Mouse (Mus musculus) kidney, adult 2 months (tissue): ENCODE data around the gene Xrcc6. TPM values are rescaled to one million over a fixed set of nuclear protein-coding genes. Genes with fewer than 3 reads are reported as not detected.

Source experiments
- DNase-seq: peaks from one replicate; pipeline ENCODE4 v3.0.0; 2021
- H3K27ac ChIP-seq: fragments of 200-500 bp; 2 replicates; pipeline ENCODE4 v1.5.1; 2012; ENCODE audit warnings: low read depth, low read length, control low read depth, inconsistent platforms; ENCODE audit not compliant: insufficient read depth
- H3K27me3 ChIP-seq: fragments of 200-500 bp; replicated peaks from 2 replicates; pipeline ENCODE4 v1.6.1; 2012; ENCODE audit warnings: mild to moderate bottlenecking, moderate library complexity, low read length, inconsistent platforms; ENCODE audit not compliant: control insufficient read depth, insufficient read depth
- H3K36me3 ChIP-seq: fragments of 200-500 bp; 2 replicates; pipeline ENCODE4 v1.6.1; 2012; ENCODE audit warnings: mild to moderate bottlenecking, moderate library complexity, low read length, inconsistent platforms; ENCODE audit not compliant: control insufficient read depth, insufficient read depth
- H3K4me1 ChIP-seq: fragments of 200-500 bp; 2 replicates; pipeline ENCODE4 v1.6.1; 2011; ENCODE audit warnings: low read length; ENCODE audit not compliant: control insufficient read depth, insufficient read depth
- H3K4me3 ChIP-seq: fragments of 200-500 bp; 2 replicates; pipeline ENCODE4 v1.5.1; 2011; ENCODE audit warnings: mild to moderate bottlenecking, low read depth, low read length, control low read depth; ENCODE audit not compliant: insufficient read depth
- CTCF ChIP-seq: fragments of 200-500 bp; conservative IDR thresholded peaks from 2 replicates; pipeline ENCODE4 v1.5.1; 2011; ENCODE audit warnings: low read depth, mild to moderate bottlenecking, control low read depth, low read length, moderate library complexity, mixed read lengths; ENCODE audit not compliant: insufficient read depth, insufficient read length
- POLR2A ChIP-seq: fragments of 200-500 bp; IDR thresholded peaks from one replicate; pipeline ENCODE4 v1.6.1; 2011; ENCODE audit warnings: low read depth, low read length, control low read depth
- WGBS: fragments of 180-500 bp; shearing (Covaris S2); methylation state at CpG from one replicate; pipeline ENCODE4 v1.1.7; 2018; 5-methylcytosine and 5-hydroxymethylcytosine counted together
- polyA plus RNA-seq: library from polyadenylated mRNA; depleted of rRNA; stranded (reverse); fragments of >200 nt; gene quantifications from 2 replicates; pipeline ENCODE4 v1.2.3, GENCODE M21; 2012

The Xrcc6 gene
- polyA plus RNA-seq, 1 experiment: 22.1 TPM

GRCm38 (mm10) chr15:82035904-82036689 is 48.5 kb downstream of the Xrcc6 start:
- H3K27ac ChIP-seq: no peak overlapping the region
- peaks cover 2% of the 10 kb centered on the region; the same call in 1 of the 2 replicates for H3K36me3 ChIP-seq
- peak; percentile 41 for DNase-seq
- no peak for TF ChIP-seq CTCF
- TF ChIP-seq POLR2A: no peak
- 65% methylated on average over 12 of the region's 12 CpGs for WGBS
- no peaks in the 10 kb centered on the region for H3K27me3 ChIP-seq
- no peaks in the 10 kb centered on the region for H3K4me1 ChIP-seq
- no peak overlapping the region for H3K4me3 ChIP-seq

- TF ChIP-seq CTCF (peak; percentile 83), POLR2A (no peak)
- WGBS: 97% methylated on average over 1 of the region's 1 CpGs
- H3K36me3 ChIP-seq: peaks cover 4% of the 10 kb centered on the region
Measured at GRCm38 (mm10) chr15:82040650-82041049, 53.0 kb downstream of the Xrcc6 start.

DNA sequence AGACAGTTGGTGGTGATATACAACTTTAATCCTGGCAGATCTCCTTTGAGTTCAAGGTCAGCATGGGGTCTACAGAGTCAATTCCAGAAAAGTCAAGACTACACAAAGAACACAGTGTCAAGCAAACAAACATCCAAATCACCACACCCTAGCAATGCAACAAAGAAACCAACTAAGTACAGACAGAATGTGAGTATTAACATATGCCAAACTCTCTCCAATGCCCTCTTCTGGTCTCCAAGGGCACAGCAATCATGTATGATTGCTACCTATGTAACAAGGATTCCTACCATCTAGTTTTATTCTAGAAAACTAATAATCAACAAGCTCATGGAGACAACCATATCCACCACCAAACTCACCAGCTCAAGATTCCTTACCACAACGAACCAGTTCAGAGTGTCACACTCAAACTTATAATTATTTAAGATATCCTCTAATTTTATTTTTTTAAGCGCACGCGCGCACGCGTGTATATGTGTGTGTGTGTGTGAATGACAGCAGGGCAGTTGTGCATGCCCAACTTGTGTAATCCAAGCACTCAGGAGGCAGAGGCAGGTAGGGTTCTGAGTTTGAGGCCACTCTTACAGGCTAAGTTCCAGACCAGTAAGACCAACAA is 56.6 kb downstream of the Xrcc6 start:
- peak; percentile 13 for DNase-seq
- Histone ChIP-seq H3K27me3 (no peaks in the 10 kb centered on the region), H3K4me3 (no peak overlapping the region), H3K4me1 (peaks cover 3% of the 10 kb centered on the region; the same call in 1 of the 2 replicates), H3K27ac (no peak overlapping the region), H3K36me3 (peaks cover 4% of the 10 kb centered on the region)
- TF ChIP-seq POLR2A (no peak), CTCF (no peak)
- WGBS: 96% methylated on average over 7 of the region's 7 CpGs

More at GRCm38 (mm10) chr15:82040650-82041049, 53.0 kb downstream of the Xrcc6 start:
- DNase-seq: peak; percentile 34
- Histone ChIP-seq H3K27ac (no peak overlapping the region), H3K4me1 (no peaks in the 10 kb centered on the region), H3K4me3 (no peak overlapping the region), H3K27me3 (no peaks in the 10 kb centered on the region)

- Histone ChIP-seq H3K27ac (no peak overlapping the region), H3K36me3 (peaks cover 2% of the 10 kb centered on the region), H3K4me1 (peaks cover 3% of the 10 kb centered on the region; the same call in 1 of the 2 replicates), H3K4me3 (peak overlapping the region; percentile 97), H3K27me3 (no peaks in the 10 kb centered on the region)
- no peak for TF ChIP-seq POLR2A
- no peak for TF ChIP-seq CTCF
- peak; percentile 20 for DNase-seq
- under 1% methylated on average over 26 of the region's 26 CpGs for WGBS
Measured at GRCm38 (mm10) chr15:82046246-82046891, 58.7 kb downstream of the Xrcc6 start.

- Histone ChIP-seq H3K36me3 (peaks cover 2% of the 10 kb centered on the region), H3K27me3 (no peaks in the 10 kb centered on the region), H3K27ac (peak within 1 kb of the TSS; percentile 83), H3K4me1 (peaks cover 3% of the 10 kb centered on the region; the same call in 1 of the 2 replicates), H3K4me3 (peak within 1 kb of the TSS; percentile 97)
- peak; percentile 95 for DNase-seq
- TF ChIP-seq POLR2A (peak; percentile 68), CTCF (no peak)
- under 1% methylated on average over 74 of the region's 74 CpGs for WGBS
Measured at GRCm38 (mm10) chr15:82047080-82047883, 59.6 kb downstream of the Xrcc6 start, which contains the start of gene Snu13. Gene Snu13 (minus strand): TSS chr15:82047598.

DNA sequence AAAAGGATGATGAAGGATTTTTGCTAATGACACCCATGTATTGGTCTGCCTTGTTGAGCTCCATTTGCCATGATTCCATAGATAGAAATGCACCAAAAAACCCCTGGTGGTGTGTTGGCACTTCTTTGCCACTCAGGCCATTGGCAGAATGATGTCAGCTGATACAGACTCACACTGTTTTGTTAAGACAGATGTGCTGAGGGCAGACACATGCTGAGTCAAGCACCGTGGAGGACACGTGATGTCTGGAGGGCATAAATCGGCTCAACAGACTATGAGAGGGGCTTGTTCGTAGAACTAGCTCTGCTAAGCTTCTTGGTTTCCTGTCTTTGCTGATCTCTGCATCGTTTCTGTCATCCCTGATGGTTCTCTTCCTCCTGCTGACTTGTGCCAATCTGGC is 64.9 kb downstream of the Xrcc6 start:
- TF ChIP-seq CTCF: no peak
- TF ChIP-seq POLR2A: no peak
- WGBS: 45% methylated on average over 5 of the region's 5 CpGs
- H3K36me3 ChIP-seq: no peaks in the 10 kb centered on the region

More for the DNA sequence above, 64.9 kb downstream of the Xrcc6 start:
- no peak for DNase-seq
- H3K4me3 ChIP-seq: no peak overlapping the region
- H3K27me3 ChIP-seq: no peaks in the 10 kb centered on the region
- H3K4me1 ChIP-seq: no peaks in the 10 kb centered on the region
- H3K27ac ChIP-seq: no peak overlapping the region
